Mouse (Mus musculus) frontal cortex, adult (tissue): ENCODE results near the gene Snx29.

Source experiments
- ATAC-seq: cut with Nextera tagmentation; 2 replicates; pipeline ENCODE4 v1.9.2; 2017; ENCODE audit warnings: mild to moderate bottlenecking, moderate library complexity, mixed read lengths; ENCODE audit not compliant: low TSS enrichment

Snx29 gene

GRCm38 (mm10) chr16:11596599-11596998, 273.9 kb downstream of the Snx29 start:
- ATAC-seq = no peak

GRCm38 (mm10) chr16:11597769-11598168, 275.1 kb downstream of the Snx29 start:
- ATAC-seq = no peak

- ATAC-seq = no peak
Measured at GRCm38 (mm10) chr16:11599523-11599922, 276.8 kb downstream of the Snx29 start.

GRCm38 (mm10) chr16:11601336-11602082, 278.8 kb downstream of the Snx29 start:
- ATAC-seq = peak; percentile 72

GRCm38 (mm10) chr16:11603667-11604422, 281.1 kb downstream of the Snx29 start:
- peak; percentile 76 for ATAC-seq

GRCm38 (mm10) chr16:11612526-11613126, 289.9 kb downstream of the Snx29 start:
- peak; percentile 53; the same call in 1 of the 2 replicates for ATAC-seq

- no peak for ATAC-seq
Measured at GRCm38 (mm10) chr16:11614401-11615014, 291.8 kb downstream of the Snx29 start.

- peak; percentile 64 for ATAC-seq
Measured at GRCm38 (mm10) chr16:11615633-11616032, 292.9 kb downstream of the Snx29 start.

- ATAC-seq = no peak
Measured at GRCm38 (mm10) chr16:11619951-11620350, 297.2 kb downstream of the Snx29 start.

DNA sequence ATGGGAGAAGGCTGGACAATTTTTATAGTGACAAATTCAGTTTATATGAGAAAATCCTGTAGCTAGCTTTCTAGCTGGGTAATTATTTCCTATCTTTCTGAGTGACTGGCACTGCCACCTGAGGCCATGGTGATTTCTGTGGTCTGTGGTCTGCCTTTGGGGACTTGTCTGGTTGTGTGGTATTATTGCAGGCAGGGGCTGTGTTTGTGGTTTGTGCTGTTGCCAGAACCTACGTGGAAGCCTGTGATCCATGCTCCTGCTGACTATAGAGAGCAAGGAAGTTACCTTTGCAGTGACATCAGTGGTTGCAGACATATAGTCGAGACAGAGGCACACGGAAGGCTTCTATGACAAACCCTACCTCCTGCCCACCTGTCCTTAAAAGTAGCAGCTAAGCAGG, 298.3 kb downstream of the Snx29 start:
- no peak for ATAC-seq

- no peak for ATAC-seq
Measured at GRCm38 (mm10) chr16:11621664-11622063, 299.0 kb downstream of the Snx29 start.

GRCm38 (mm10) chr16:11623032-11623431, 300.3 kb downstream of the Snx29 start:
- no peak for ATAC-seq

DNA sequence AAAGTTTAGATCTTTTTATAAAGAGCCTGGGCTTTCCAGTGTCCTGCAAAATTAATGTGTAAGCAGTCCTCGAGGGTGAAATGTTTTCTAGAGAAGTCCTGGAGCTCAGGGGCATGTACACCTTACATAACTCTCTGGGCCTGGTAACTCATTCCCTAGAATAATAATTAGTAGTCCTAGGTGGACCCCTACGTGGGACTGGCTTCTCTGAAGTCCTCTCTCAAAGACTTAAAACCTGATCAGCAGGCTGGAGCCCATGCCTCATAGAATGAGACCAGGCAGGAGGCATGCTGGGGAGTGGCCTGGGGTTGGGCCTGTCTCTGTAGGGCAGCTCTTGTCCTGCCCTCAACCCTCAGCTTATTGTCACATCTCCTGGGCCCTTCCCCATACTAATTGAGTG, 301.4 kb downstream of the Snx29 start:
- ATAC-seq = no peak

DNA sequence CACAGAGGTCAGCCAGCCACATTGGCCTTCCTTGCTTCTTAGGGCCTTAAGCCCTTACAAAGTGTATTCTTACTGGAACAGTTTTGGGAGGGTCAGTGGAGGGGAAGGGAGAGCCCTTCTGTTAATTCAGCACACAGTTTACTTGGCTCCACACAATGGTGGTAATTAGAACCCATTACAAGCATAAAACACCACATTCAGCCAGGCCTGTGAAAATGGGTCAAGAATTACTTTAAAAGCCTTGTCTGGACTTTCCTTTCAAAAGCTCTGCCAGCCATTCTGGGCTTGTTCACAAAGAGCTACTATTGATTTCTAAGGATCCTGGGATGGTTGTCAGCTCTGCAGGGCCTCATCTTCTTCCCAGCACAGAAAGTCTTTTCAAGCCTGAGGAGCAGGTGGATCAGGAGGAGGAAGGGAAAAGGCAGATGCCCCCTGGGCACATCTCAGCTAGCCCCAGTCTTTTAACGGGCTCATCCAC, 303.3 kb downstream of the Snx29 start:
- peak; percentile 56 for ATAC-seq

DNA sequence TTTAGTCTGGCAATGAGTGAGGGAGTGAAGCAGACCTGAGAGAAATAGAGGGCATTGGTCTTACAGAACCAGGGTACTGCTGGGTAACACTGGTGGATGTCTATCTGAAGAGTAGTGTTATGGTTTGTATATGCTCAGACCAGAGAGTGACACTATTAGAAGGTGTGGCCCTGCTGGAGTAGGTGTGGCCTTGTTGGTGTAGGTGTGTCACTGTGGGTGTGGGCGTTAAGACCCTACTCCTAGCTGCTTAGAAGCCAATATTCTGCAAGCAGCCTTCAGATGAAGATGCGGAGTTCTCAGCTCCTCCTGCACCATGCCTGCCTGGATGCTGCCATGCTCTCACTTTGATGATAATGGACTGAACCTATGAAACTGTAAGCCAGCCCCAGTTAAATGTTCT, 303.9 kb downstream of the Snx29 start:
- no peak for ATAC-seq

- ATAC-seq = no peak
Measured at GRCm38 (mm10) chr16:11627866-11628638, 305.3 kb downstream of the Snx29 start.

- ATAC-seq = no peak
Measured at GRCm38 (mm10) chr16:11629704-11630103, 307.0 kb downstream of the Snx29 start.

- ATAC-seq = no peak
Measured at GRCm38 (mm10) chr16:11630489-11630888, 307.8 kb downstream of the Snx29 start.

DNA sequence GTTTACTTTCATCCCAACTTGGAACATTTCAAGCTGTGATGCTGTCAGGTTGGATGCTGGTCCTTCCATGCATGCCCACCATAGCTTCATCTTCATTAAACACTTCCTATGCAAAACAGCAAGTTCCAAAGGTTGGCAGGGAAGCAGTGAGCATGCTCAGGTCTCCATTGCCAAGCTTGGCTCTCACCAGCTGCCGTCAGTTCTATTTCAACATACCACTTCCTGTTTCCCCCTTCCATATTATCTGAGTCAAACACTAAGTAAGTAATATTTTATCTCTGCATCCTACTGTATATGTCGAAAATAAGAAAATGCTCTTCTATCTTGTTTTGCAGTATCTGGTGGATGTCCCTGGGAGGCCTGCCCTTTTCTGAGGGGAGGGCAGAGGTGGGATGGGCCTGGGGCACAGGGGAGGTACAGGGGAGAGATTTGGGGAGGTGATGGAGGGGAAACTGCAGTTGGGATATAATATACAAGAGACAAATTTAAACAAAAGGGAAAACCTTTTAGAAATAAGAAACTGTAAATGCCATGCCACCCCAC, 309.6 kb downstream of the Snx29 start:
- no peak for ATAC-seq

DNA sequence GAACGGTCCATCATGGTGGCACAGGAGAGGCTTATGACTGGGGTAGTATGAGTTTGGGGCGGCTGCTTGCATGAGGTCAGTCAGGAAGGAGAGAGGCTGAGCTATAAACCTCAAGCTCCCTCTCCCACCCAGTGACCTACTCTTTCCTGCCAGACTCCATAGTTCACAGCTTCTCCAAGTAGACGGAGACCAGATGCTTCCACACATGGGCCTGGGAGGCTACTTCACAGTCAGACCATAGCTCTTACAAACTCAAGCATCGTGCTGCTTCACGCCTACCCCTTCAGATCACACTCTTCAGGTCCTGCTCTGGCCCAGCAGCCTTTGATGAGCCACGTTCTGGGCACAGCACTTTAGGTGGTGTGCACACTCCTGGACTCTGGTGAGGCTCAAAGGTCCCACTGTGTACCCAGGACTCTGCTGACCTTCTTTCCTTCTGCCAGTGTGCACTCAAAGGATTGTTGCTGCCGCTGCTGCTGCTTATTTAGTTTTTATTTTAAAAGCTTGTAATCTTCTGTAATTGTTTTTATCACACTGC, 313.6 kb downstream of the Snx29 start:
- peak; percentile 28; the same call in 1 of the 2 replicates for ATAC-seq

DNA sequence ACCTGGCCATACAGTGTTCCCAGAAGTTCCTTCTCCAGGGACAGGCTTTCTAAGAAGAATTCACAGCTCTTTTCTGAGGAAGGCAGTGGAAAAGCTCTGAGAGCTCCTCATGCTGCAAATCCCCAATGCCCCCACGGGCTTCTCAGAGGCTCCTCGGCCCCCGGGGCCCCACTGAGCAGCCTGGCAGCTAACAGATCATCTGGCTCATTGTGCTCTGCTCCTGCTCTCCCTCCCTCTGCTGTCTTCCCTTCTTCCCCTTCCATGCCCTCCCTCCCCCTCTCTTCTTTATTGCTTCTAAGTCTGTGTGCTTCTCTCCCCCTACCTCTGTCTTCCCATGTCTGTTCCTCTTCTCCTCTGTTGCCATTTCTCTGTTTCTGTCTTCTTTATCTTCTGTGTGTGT, 314.2 kb downstream of the Snx29 start:
- ATAC-seq = no peak
